Mouse (Mus musculus) heart, postnatal 36 days (tissue): ENCODE data around the gene Naif1. TPM values are rescaled to one million over a fixed set of nuclear protein-coding genes. Genes with fewer than 3 reads are reported as not detected.

ENCODE experiments used
- DNase-seq, 2 experiments: peaks; one replicate each; pipeline ENCODE4 v3.0.0; 2021 to 2022
- intact Hi-C: fragments of 180-260 bp; cut with DNase I; formaldehyde crosslinking; loops from one replicate; pipeline ENCODE4 v1.15.1; 2025
- total RNA-seq, 2 experiments: library from RNA; stranded (reverse); gene quantifications; 2 replicates each; pipeline ENCODE4 v1.2.3; 2021

Naif1 gene
- total RNA-seq, 2 experiments from 2014 or later, result 3.1 to 3.8 TPM

- no peak for DNase-seq
- intact Hi-C loops, result no loop called here
Measured at GRCm38 (mm10) chr2:32425568-32425967, 24.7 kb upstream of the Naif1 start.

GRCm38 (mm10) chr2:32426141-32426540 lies 24.1 kb upstream of the Naif1 start:
- intact Hi-C loops, result no loop called here
- DNase-seq, result no peak

DNA sequence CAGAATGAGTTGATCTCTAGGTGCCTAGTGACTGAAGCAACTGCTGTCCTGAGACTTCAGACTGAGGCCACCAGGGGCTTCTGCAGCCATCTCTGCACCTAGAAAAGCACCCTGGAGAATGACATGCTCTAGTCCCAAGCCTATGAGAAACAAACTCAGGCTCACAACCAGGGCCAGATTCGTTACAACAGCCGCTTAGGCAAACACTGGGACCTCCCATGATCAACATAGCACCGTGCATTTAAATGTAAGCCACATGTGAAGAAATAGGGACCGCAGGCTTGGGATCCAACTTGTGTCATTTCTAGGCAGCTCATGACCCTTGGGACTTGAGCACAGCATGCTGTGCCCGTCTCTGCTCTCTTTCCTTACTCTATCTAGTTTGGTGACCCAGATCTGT lies 22.5 kb upstream of the Naif1 start:
- no peak for DNase-seq
- intact Hi-C loops, result loop anchor here (1.0 kb wide), 1 partner anchor 22 kb away; no protein-coding TSS in a partner anchor

DNA sequence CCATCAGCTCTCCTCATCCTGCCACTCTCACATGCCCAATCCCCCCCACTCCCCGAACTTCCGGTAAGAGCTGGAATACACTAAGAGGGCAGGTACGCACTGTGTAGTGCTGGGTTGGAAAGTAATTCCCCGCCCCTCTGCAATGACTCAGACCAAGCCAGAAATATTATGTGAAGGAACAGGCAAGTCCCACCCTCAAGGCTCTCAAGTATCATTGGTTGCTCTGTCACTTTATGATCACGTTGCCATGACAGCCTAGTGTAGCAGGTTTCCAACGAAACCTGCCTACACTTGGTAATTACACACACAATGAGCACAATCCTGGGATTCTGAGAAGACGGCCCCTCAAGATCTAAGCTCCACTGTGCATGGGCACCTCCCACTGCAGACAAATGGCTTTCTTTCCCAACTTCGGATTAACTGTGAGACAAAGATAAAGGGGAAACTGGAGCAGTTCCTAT lies 22.0 kb upstream of the Naif1 start:
- no peak for DNase-seq
- intact Hi-C loops, result no loop called here

DNA sequence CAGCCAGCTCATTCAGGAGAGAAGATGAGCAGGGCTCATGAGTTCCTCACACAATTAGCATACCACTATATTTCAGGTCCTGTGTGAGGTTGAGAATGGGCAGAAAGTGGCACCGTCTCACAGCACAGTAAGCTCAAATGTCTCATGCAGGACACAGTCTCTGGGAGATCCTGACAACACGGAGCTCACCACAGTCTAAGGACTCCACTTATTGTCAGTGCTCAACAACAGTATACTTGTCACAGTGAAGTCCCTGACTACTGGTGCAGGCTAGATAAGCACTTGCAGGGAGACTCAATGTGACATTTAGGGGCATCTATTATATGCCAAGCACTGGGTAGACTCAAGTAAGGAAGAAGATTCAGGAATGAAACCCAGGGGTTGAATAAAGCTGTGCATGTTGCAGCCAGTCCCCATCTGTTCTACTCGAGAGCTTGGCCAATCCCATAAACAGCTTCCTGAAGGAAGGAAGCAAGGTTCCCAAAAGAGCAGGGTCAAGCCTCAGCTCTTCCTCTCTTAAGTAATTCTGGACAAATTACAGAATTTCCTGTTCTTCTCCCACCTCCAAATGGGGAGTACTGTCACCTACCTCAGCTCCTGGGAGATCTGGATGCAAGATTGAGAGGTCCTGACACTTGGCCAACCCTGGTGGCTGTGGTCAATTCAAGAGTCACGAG lies 20.9 kb upstream of the Naif1 start:
- intact Hi-C loops, result no loop called here
- DNase-seq, result no peak

- peak; percentile 62 to 69 for DNase-seq
- intact Hi-C loops, result no loop called here
Measured at GRCm38 (mm10) chr2:32430701-32431676, 19.3 kb upstream of the Naif1 start.

GRCm38 (mm10) chr2:32436686-32437372 lies 13.4 kb upstream of the Naif1 start:
- intact Hi-C loops, result no loop called here
- DNase-seq, result no peak

DNA sequence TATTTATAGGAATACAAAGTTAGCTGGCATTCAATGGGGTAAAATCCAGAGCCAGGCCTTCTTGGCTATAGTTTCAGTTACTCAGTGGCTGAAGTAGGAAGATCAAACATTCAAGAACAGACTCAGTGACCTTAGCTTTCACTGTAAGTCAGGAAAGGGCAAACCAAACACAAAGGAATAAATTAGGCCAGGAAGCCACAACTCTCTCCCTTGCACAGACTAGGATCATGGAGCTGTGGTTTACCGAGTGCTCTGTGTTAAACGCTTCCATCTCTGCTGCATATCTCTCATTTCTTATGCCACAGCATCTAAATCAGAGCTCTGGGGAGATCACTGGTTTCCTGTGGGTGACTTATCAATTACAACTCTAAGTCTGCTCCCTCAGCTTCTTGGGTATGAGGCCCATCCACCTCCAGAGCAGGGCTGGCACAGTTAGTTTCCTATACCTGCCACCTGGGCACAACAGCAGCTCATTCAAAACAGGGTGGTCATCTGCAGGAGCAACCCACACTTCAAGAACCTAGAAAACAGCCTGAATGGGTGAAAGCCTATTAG lies 12.6 kb upstream of the Naif1 start:
- no peak for DNase-seq
- intact Hi-C loops, result no loop called here

- intact Hi-C loops, result no loop called here
- no peak for DNase-seq
Measured at GRCm38 (mm10) chr2:32438733-32439132, 11.5 kb upstream of the Naif1 start.

DNA sequence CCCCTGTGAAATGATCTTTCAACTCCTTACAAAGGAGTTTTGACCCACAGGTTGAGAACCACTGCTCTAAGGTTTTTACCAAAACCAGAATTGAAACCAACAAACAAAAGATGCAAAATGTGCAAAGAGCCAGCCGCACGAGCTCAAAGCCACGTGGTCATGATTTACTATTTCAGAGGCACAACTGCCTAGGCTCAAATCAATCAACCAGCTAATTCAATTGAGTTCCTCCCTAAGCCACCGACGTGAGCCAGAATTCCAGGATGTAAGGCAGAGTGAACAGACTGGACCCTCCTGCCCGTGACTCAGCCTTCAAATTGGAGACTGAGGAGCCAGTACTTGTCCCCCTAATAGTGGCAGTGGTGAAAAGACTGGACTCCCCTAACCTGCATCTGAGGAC lies 11.1 kb upstream of the Naif1 start:
- intact Hi-C loops, result no loop called here
- DNase-seq, result no peak

- no peak for DNase-seq
- intact Hi-C loops, result no loop called here
Measured at GRCm38 (mm10) chr2:32440164-32440563, 10.1 kb upstream of the Naif1 start.

GRCm38 (mm10) chr2:32440632-32441031 lies 9.6 kb upstream of the Naif1 start:
- intact Hi-C loops, result no loop called here
- DNase-seq, result no peak

GRCm38 (mm10) chr2:32441550-32441949 lies 8.7 kb upstream of the Naif1 start:
- DNase-seq, result no peak
- intact Hi-C loops, result no loop called here

DNA sequence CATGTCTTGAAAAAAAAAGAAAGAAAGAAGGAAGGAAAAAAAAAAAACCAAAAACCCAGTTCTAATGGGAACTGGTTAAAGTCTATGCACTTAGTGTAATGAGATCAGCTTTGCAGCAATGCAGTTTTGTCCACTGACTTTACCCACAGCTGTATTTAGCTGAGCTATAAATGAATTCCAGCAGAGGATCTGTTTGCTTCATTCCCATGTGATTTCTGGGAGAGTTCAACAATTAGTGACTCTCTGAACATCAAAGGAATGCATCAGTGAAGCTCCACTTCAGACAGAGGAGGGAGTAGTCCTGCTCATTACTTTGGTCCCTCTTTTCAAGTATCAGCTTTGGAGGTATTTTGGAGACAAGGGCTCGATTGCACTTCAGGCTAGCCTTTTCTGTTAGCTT lies 4.7 kb upstream of the Naif1 start:
- DNase-seq, result no peak
- intact Hi-C loops, result no loop called here

- intact Hi-C loops, result no loop called here
- peak; percentile 52 to 53 for DNase-seq
Measured at GRCm38 (mm10) chr2:32447264-32447936, 2.9 kb upstream of the Naif1 start.

DNA sequence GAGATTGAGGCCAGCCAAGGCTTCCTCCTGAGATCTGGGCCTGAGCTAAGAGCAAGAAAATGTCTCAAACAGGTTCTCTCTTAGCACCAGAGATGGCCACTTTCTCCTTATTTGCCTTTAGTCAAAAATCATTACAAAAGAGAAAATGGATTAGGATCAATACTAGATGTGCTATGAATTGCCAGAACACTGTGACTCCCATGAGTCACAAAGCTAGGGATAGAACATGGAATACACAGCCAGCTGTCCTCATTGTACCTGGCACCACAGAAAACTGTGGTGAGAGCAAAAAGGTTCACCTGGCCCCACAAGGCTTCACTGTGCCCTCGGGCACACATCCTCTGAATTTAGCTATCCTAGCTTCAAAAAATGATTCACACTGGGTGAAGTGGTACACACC lies 1.8 kb upstream of the Naif1 start:
- intact Hi-C loops, result no loop called here
- no peak for DNase-seq

DNA sequence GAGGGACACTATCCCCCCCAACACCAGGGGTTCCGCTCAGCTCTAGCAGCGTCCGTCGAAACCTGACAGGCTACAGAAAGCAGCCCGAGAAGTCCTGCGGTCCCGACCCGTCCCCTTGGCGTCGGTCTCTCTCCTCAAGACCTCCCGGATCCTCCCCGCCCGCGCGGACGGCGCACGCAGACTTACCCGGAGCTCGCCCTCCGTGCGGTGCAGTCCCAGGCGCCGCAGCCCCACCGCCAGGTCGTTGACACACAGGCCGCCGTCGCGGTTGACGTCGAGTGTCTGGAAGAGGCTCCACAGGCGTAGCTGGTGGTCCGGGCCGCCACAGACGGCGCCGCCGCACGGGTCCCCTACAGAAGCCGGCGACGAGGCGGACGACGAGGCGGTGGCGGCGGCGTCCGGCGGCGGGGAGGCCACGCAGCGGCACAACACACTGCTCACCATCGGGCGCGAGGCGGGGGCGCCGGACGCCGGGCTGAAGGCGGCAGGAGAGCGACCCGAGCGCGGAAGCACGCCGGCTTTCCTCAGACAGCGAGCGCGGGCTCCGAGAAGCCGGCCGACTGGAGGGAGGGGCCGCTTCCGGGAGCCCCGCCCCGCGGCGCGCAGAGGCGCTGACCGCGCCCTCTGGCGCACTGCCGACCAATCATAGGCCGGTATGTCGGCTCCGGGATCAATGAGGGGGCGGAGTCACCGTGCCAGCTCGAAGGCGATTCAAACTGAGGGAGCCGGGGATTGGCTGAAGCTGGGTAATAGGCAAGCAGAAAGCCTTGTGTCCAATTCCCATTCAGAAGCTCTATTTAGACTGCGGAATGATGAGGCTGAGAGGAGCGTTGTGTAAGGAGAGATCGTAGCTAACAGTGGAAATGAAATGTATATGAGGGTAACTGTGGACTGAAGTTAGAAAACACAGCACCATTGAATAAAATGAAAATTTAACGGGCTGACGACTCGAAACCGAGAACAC lies 906 bp downstream of the Naif1 start, which contains the start of gene Slc25a25:
TSS of gene Slc25a25 (minus strand) at position 565 of the 964 bp plus-strand sequence.
- peak; percentile 97 to 98 for DNase-seq
- intact Hi-C loops, result no loop called here

DNA sequence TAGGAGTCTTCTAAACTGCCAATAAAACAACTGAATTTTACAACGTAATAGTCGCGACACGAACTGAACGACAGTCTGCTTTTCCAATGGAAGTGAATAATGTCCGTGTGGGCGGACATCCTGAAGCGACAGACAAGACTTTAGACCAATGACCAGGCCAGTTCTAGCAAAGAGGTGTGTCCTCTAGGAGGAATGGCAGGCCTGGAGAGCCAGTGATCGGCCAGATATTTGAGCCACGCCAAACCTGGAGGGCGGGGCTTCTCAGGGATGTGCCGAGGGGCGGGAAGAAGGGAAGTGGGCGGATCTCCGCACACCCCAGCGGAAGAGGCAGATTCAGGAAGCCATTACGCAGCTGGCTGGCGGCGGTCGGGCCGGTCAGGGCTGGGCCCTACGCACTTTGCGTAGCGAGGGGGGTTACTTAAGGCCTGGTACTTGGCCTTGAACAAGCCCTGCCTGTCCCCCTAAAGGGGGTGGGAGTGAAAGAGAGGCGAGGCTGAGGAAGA lies 1.7 kb downstream of the Naif1 start:
- peak; percentile 98 to 99 for DNase-seq
- intact Hi-C loops, result no loop called here
